Mouse (Mus musculus) E14TG2a.4 (cell line): ENCODE results near the gene Slc43a3.

Source experiments
- H3K27me3 ChIP-seq: 2 replicates; pipeline ENCODE4 v1.6.1; 2014; ENCODE audit warnings: low read length, control low read depth; ENCODE audit not compliant: insufficient read depth
- H3K36me3 ChIP-seq: 2 replicates; pipeline ENCODE4 v1.6.1; 2014; ENCODE audit warnings: low read length, control low read depth; ENCODE audit not compliant: insufficient read depth
- H3K4me1 ChIP-seq: replicated peaks from 2 replicates; pipeline ENCODE4 v1.6.1; 2014; ENCODE audit warnings: low read depth, low read length, control low read depth
- H3K4me3 ChIP-seq: replicated peaks from 2 replicates; pipeline ENCODE4 v1.5.1; 2014; ENCODE audit warnings: mild to moderate bottlenecking, low read length
- H3K9me3 ChIP-seq: 2 replicates; pipeline ENCODE4 v1.6.1; 2014; ENCODE audit warnings: low read length, control low read depth
- CTCF ChIP-seq: conservative IDR thresholded peaks from 2 replicates; pipeline ENCODE4 v1.5.1; 2014; ENCODE audit warnings: low read length
- NANOG ChIP-seq: IDR thresholded peaks from 2 replicates; pipeline ENCODE4 v1.6.1; 2014; ENCODE audit warnings: borderline replicate concordance, low read length, mixed read lengths
- POU5F1 ChIP-seq: IDR thresholded peaks from 2 replicates; pipeline ENCODE4 v1.6.1; 2014; ENCODE audit warnings: low read length, borderline replicate concordance

Slc43a3 gene

DNA sequence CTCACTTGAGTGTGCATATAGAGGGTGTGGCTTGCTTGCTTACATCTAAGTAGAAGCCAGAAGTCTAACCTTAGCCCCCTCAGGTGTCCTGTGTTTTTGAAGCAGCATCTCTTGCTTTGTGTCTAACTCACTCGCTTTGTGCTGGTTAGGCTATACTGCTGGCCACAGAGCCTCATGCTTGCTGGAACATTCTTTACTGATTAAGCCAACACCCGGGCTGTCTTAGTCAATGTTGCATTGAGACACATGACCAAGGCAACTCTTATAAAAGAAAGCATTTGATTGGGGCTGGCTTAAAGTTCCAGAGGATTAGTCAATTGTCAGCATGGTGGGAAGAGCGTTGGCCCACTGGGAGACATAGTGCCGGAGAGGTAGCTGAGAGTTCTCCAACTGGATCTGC lies 5.4 kb downstream of the Slc43a3 start:
- H3K36me3 ChIP-seq = no peaks in the 10 kb centered on the region
- TF ChIP-seq CTCF (no peak), POU5F1 (no peak), NANOG (no peak)
- no peaks in the 10 kb centered on the region for H3K4me1 ChIP-seq
- no peak overlapping the region for H3K4me3 ChIP-seq
- peaks cover 18% of the 10 kb centered on the region for H3K27me3 ChIP-seq
- H3K9me3 ChIP-seq = no peaks in the 10 kb centered on the region

DNA sequence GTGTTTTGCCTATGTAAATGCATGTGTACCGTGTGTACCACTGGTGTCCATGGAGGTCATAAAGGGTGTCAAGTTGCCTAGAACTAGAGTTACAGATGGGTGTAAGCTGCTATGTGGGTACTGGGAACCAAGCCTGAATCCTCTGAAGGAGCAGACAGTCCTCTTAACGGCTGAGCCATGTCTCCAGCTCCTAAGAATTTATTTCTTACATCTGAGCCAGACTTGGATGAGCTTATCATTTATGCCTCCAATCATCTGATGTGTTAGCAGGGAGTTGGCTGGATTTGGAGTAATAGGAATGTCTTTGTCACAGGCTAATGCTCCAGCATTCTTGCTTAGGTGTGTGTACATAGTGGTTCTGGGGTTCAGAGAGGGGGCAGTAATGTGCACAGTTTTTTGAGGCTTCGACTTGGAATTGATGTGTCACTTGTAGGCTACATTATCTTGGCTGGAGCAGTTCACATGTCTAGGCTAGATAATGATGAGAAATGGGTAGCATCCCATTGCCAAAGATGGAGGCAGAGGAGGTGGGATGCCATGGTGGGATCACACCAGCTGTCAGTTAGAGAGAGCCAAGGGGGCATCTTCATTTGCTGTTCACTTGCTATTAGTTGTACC lies 10.9 kb downstream of the Slc43a3 start:
- Histone ChIP-seq H3K36me3 (peaks cover 4% of the 10 kb centered on the region; the same call in 1 of the 2 replicates), H3K9me3 (no peaks in the 10 kb centered on the region), H3K4me3 (no peak overlapping the region), H3K27me3 (no peaks in the 10 kb centered on the region), H3K4me1 (no peaks in the 10 kb centered on the region)
- TF ChIP-seq NANOG (no peak), POU5F1 (no peak), CTCF (no peak)

DNA sequence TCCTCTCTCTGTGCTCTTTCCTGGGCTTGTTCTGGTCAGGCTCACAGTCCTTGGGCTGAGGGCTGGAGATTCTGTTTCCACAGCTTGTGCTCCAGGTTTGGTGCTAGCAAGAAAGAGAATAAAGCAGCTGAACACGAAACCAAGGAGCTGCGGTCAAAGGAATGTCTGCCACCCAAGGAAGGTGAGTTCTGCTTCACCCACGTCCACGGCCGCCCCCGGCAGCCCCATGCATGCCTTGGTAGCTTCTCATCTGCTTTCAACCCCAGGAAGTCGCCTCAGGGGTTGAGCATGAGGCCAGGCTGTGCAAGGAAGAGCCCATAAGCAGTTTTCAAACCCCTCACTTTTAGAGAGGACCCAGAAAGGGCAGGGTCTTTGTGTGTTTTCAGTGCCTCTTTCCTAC lies 11.9 kb downstream of the Slc43a3 start:
- H3K4me1 ChIP-seq = no peaks in the 10 kb centered on the region
- H3K27me3 ChIP-seq = no peaks in the 10 kb centered on the region
- no peak overlapping the region for H3K4me3 ChIP-seq
- TF ChIP-seq NANOG (no peak), POU5F1 (no peak), CTCF (no peak)
- peaks cover 4% of the 10 kb centered on the region; the same call in 1 of the 2 replicates for H3K36me3 ChIP-seq
- H3K9me3 ChIP-seq = no peaks in the 10 kb centered on the region

DNA sequence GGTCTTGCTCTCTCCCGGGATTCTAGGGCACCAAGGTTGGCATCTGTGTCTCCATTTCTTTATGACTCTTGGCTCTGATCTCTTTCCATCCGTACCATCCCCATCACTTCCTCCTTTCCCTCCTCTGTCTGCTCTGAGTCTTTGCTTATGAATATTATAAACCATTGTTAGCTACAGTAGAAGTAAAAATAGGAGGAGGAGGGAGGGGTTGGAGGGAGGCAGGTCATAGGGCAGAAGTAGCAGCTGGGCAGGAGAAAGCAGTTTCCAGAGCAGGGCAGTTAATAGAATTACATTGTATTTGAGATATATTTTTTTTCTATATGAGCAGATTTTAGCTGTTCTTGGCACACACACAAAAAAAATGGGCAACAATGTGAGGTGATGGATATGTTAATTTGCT lies 12.3 kb downstream of the Slc43a3 start:
- TF ChIP-seq POU5F1 (no peak), NANOG (no peak), CTCF (no peak)
- H3K27me3 ChIP-seq = no peaks in the 10 kb centered on the region
- peaks cover 4% of the 10 kb centered on the region; the same call in 1 of the 2 replicates for H3K36me3 ChIP-seq
- H3K4me1 ChIP-seq = no peaks in the 10 kb centered on the region
- H3K4me3 ChIP-seq = no peak overlapping the region
- no peaks in the 10 kb centered on the region for H3K9me3 ChIP-seq

DNA sequence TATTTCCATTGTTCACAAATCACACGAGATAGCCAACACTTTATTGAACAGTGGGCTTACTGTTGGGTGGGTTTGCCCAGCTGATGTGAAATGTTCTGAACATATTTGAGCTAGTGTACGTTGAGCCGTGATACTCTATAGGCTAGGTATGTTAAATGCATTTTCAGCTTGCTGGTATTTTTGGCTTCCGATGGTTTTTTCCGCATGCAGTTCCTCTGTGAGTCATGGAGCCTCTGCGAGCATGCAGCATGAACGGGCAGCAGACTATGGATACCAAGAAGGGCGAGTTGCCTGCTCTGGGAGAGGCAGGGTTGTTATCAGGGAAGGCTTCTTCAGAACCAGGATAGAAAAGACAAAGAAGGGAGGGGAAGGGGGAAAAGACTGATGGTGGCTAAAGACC lies 14.6 kb downstream of the Slc43a3 start:
- Histone ChIP-seq H3K36me3 (peaks cover 7% of the 10 kb centered on the region; the same call in 1 of the 2 replicates), H3K27me3 (no peaks in the 10 kb centered on the region), H3K9me3 (no peaks in the 10 kb centered on the region), H3K4me1 (no peaks in the 10 kb centered on the region), H3K4me3 (no peak overlapping the region)
- no peak for TF ChIP-seq NANOG
- no peak for TF ChIP-seq POU5F1
- no peak for TF ChIP-seq CTCF

DNA sequence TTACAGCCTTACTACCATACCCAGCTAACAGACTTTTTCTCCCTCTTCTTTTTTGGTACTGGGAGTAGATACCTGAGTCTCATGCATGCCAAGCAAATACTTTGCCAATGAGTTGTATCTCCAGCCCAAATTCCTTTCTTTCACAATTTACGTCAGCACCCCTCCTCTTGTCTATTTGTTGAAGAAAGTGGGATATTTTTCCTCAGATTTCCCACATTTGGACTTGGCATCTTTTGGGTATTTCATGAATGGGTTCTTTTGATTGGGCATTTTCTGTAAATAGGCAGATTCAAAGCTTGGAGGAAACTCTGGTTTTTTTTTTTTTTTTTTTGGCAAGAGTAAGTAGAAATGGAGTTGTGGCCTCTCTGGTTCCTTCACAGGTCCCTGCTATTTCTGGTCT lies 15.9 kb downstream of the Slc43a3 start:
- Histone ChIP-seq H3K4me1 (no peaks in the 10 kb centered on the region), H3K27me3 (no peaks in the 10 kb centered on the region), H3K36me3 (peaks cover 7% of the 10 kb centered on the region; the same call in 1 of the 2 replicates), H3K4me3 (no peak overlapping the region), H3K9me3 (no peaks in the 10 kb centered on the region)
- TF ChIP-seq CTCF = no peak
- no peak for TF ChIP-seq POU5F1
- no peak for TF ChIP-seq NANOG

DNA sequence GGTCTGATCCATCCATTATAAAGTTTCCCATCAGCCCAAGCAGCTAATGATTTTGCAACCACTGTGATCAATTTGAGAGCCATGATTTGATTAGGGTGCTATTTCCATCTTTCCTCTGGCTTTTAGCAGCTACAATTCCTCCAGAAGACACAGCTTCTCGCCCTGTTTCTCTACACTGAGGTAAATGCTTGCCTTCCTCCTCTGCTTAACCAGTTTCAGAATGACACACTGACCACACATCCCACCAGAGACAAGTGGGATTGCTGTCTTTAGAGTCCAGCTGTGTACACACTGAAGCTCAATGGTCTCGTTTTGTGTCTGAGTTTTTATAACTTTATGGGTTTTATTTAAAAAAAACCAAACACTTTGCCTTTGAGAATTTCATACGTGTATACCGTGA lies 16.3 kb downstream of the Slc43a3 start:
- H3K27me3 ChIP-seq = no peaks in the 10 kb centered on the region
- no peaks in the 10 kb centered on the region for H3K4me1 ChIP-seq
- TF ChIP-seq POU5F1 (no peak), CTCF (no peak), NANOG (no peak)
- peaks cover 7% of the 10 kb centered on the region; the same call in 1 of the 2 replicates for H3K36me3 ChIP-seq
- no peak overlapping the region for H3K4me3 ChIP-seq
- no peaks in the 10 kb centered on the region for H3K9me3 ChIP-seq

DNA sequence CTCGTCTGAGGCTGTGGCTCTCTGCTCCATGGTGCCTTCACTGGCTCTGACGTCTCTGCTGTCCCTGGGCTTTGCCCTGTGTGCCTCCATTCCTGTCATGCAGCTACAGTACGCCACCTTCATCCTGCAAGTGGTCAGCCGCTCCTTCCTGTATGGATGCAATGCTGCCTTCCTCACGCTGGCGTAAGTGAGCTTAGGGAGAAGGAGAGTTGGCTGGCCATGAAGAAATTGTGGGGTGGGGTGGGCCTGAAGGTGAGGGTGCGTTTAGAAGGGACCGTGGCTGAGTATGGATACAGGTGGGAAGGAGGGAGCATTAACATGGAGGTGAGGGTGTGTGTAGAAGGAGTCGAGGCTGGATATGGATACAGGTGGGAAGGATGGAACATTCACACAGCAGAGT lies 19.1 kb downstream of the Slc43a3 start:
- Histone ChIP-seq H3K27me3 (no peaks in the 10 kb centered on the region), H3K9me3 (no peaks in the 10 kb centered on the region), H3K4me3 (no peak overlapping the region), H3K4me1 (no peaks in the 10 kb centered on the region), H3K36me3 (peaks cover 5% of the 10 kb centered on the region; the same call in 1 of the 2 replicates)
- TF ChIP-seq CTCF (no peak), POU5F1 (no peak), NANOG (no peak)

DNA sequence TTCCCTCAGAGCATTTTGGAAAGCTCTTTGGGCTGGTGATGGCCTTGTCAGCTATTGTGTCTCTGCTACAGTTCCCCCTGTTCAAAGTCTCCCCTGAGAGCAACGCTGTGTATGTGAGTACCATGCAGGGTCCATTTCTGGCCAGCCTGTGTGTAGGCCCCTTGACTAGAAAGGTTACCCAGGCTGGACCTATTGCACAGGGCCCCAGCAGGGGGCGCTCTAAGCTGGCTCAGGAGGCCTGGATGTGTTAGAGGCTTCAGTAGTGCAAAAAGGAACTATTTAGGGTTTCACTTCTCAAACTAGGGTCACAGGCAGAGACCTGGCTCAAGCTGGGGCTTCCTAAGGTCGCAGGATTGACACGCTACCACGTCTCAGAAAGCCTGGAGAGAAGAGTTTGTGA lies 19.9 kb downstream of the Slc43a3 start:
- H3K4me3 ChIP-seq = no peak overlapping the region
- no peaks in the 10 kb centered on the region for H3K4me1 ChIP-seq
- H3K9me3 ChIP-seq = no peaks in the 10 kb centered on the region
- TF ChIP-seq NANOG (no peak), POU5F1 (no peak), CTCF (peak; percentile 98)
- no peaks in the 10 kb centered on the region for H3K27me3 ChIP-seq
- H3K36me3 ChIP-seq = 0 out of 2 replicates have a peak, but pooled peaks cover 3% of the 10 kb centered on the region
